Mouse (Mus musculus) erythroblast, embryonic 14.5 days (primary cell): ENCODE measurements around the gene Crtc3. TPM values are rescaled to one million over a fixed set of nuclear protein-coding genes. Genes with fewer than 3 reads are reported as not detected.

ENCODE experiments used
- H3K27me3 ChIP-seq: 2 replicates; pipeline ENCODE4 v1.6.1; 2012; ENCODE audit warnings: inconsistent platforms; ENCODE audit not compliant: control insufficient read depth
- H3K36me3 ChIP-seq: 2 replicates; pipeline ENCODE4 v1.6.1; 2012; ENCODE audit warnings: mild to moderate bottlenecking, inconsistent platforms; ENCODE audit not compliant: control insufficient read depth
- H3K4me1 ChIP-seq: 2 replicates; pipeline ENCODE4 v1.6.1; 2012; ENCODE audit warnings: inconsistent platforms; ENCODE audit not compliant: control insufficient read depth
- H3K4me3 ChIP-seq: replicated peaks from 2 replicates; pipeline ENCODE3; 2012; ENCODE audit warnings: moderate library complexity, mild to moderate bottlenecking, inconsistent platforms
- H3K9me3 ChIP-seq: 2 replicates; pipeline ENCODE4 v1.6.1; 2012; ENCODE audit warnings: low read length, inconsistent platforms, mixed read lengths; ENCODE audit not compliant: control insufficient read depth
- GATA1 ChIP-seq: IDR thresholded peaks from 2 replicates; pipeline ENCODE4 v1.6.1; 2012; ENCODE audit warnings: low read length, inconsistent platforms, mixed read lengths
- TAL1 ChIP-seq: IDR thresholded peaks from 3 replicates; pipeline ENCODE4 v1.6.1; 2012; ENCODE audit warnings: low read length, inconsistent platforms, mixed read lengths
- polyA plus RNA-seq: library from polyadenylated mRNA; stranded (reverse); fragments of >175 nt; gene quantifications from 2 replicates; pipeline ENCODE4 v1.2.3, GENCODE M21; 2012

Crtc3 gene
- polyA plus RNA-seq, 1 experiment, result 0.78 TPM

- Histone ChIP-seq H3K4me3 (no peak overlapping the region), H3K9me3 (no peaks in the 10 kb centered on the region), H3K36me3 (no peaks in the 10 kb centered on the region), H3K27me3 (no peaks in the 10 kb centered on the region), H3K4me1 (peaks cover 22% of the 10 kb centered on the region)
- no peak for TF ChIP-seq TAL1
- TF ChIP-seq GATA1, result no peak
Measured at GRCm38 (mm10) chr7:80636953-80637800, 51.5 kb downstream of the Crtc3 start.

- Histone ChIP-seq H3K9me3 (no peaks in the 10 kb centered on the region), H3K4me1 (peaks cover 16% of the 10 kb centered on the region), H3K4me3 (no peak overlapping the region), H3K36me3 (no peaks in the 10 kb centered on the region), H3K27me3 (no peaks in the 10 kb centered on the region)
- TF ChIP-seq TAL1, result no peak
- TF ChIP-seq GATA1, result no peak
Measured at GRCm38 (mm10) chr7:80636288-80636952, 52.3 kb downstream of the Crtc3 start.

- Histone ChIP-seq H3K27me3 (no peaks in the 10 kb centered on the region), H3K36me3 (no peaks in the 10 kb centered on the region), H3K4me1 (peaks cover 17% of the 10 kb centered on the region), H3K9me3 (no peaks in the 10 kb centered on the region), H3K4me3 (no peak overlapping the region)
- TF ChIP-seq GATA1 (no peak), TAL1 (no peak)
Measured at GRCm38 (mm10) chr7:80635866-80636265, 52.8 kb downstream of the Crtc3 start.

GRCm38 (mm10) chr7:80634741-80635140 is 53.9 kb downstream of the Crtc3 start:
- Histone ChIP-seq H3K27me3 (no peaks in the 10 kb centered on the region), H3K9me3 (no peaks in the 10 kb centered on the region), H3K4me3 (no peak overlapping the region), H3K4me1 (peaks cover 20% of the 10 kb centered on the region), H3K36me3 (no peaks in the 10 kb centered on the region)
- TF ChIP-seq GATA1 (no peak), TAL1 (no peak)

- Histone ChIP-seq H3K27me3 (no peaks in the 10 kb centered on the region), H3K9me3 (no peaks in the 10 kb centered on the region), H3K4me3 (no peak overlapping the region), H3K36me3 (no peaks in the 10 kb centered on the region), H3K4me1 (peaks cover 31% of the 10 kb centered on the region)
- TF ChIP-seq TAL1 (no peak), GATA1 (no peak)
Measured at GRCm38 (mm10) chr7:80633635-80634034, 55.0 kb downstream of the Crtc3 start.

GRCm38 (mm10) chr7:80631993-80632392 is 56.7 kb downstream of the Crtc3 start:
- Histone ChIP-seq H3K9me3 (no peaks in the 10 kb centered on the region), H3K4me1 (peaks cover 33% of the 10 kb centered on the region), H3K4me3 (no peak overlapping the region), H3K36me3 (no peaks in the 10 kb centered on the region), H3K27me3 (no peaks in the 10 kb centered on the region)
- no peak for TF ChIP-seq TAL1
- TF ChIP-seq GATA1, result no peak

- TF ChIP-seq GATA1, result no peak
- TF ChIP-seq TAL1, result no peak
- Histone ChIP-seq H3K27me3 (no peaks in the 10 kb centered on the region), H3K36me3 (no peaks in the 10 kb centered on the region), H3K9me3 (no peaks in the 10 kb centered on the region), H3K4me3 (no peak overlapping the region), H3K4me1 (peaks cover 29% of the 10 kb centered on the region)
Measured at GRCm38 (mm10) chr7:80631405-80631804, 57.3 kb downstream of the Crtc3 start.

- Histone ChIP-seq H3K36me3 (no peaks in the 10 kb centered on the region), H3K4me3 (no peak overlapping the region), H3K4me1 (peaks cover 22% of the 10 kb centered on the region), H3K27me3 (no peaks in the 10 kb centered on the region), H3K9me3 (no peaks in the 10 kb centered on the region)
- no peak for TF ChIP-seq GATA1
- TF ChIP-seq TAL1, result no peak
Measured at GRCm38 (mm10) chr7:80629369-80629768, 59.3 kb downstream of the Crtc3 start.

- Histone ChIP-seq H3K9me3 (no peaks in the 10 kb centered on the region), H3K4me3 (peak overlapping the region; percentile 0), H3K4me1 (peaks cover 22% of the 10 kb centered on the region), H3K27me3 (no peaks in the 10 kb centered on the region), H3K36me3 (no peaks in the 10 kb centered on the region)
- TF ChIP-seq GATA1 (no peak), TAL1 (no peak)
Measured at GRCm38 (mm10) chr7:80628708-80629183, 59.9 kb downstream of the Crtc3 start.
